In the genomic region with DNA sequence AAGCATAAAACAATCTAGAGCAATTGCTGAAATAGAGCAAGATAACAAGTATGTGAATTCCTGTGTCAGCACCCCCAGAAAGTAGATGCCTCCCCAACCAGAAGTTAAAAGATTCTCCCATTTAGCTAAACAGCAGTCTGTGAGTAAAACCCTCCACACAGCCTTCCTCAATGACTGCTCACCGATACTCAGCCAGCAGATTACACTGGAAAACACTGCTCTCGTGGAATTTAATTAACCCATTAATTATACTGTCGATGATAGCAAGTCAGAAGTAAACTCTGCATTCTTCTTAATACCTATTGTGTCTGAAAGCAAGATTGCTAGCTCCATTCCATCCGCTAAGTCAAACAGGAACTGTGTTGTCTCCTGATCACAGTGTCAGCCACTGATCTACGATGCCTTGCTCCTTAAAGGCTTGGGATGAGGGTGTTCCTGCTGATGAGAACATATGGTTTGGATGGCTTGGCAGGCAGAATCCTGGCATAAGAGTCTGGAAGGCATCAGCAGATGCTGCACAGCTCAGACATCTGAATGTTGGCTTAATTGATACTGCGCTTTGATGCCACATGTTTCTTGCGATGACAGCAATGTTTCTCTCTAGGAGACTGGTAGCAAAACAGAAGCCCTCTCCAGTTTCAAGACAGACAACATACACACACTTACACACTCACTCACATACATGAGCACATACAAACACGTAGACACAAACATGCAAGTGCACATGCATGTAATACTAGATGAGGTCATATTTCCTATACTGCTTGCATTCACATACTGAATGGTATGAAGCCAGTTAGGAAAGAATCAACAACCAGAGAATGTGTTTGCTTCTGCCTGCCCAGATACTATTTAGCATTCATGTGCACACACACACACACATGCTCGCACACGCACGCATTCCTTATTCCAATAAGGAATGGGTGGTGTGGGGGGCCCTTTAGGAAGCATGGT, we compare ENCODE assay signal across 12 mouse cellular contexts.
DNase-seq lines count a peak whose midpoint lies in the region; ATAC-seq lines count a peak whose summit lies in the region.
"Had no signal": no experiment of that assay in that cellular context is flagged by ENCODE, and none has a peak within 500 bp of the region (broad histone marks: within the 10 kb centered on the region; RNA-seq: fewer than 3 reads in every experiment).

No protein-coding gene starts in this region.

- no peaks in the 10 kb centered on the region for H3K27me3 ChIP-seq in hindbrain, embryonic 12.5 days
- no peaks in the 10 kb centered on the region for H3K27me3 ChIP-seq in hindbrain, embryonic 10.5 days (ENCODE audit: insufficient read depth, poor library complexity, severe bottlenecking)
- H3K27me3 ChIP-seq: embryonic facial prominence, embryonic 12.5 days had no signal

- no peaks in the 10 kb centered on the region for H3K9me3 ChIP-seq in hindbrain, embryonic 12.5 days (replicated peaks)
- no peaks in the 10 kb centered on the region for H3K9me3 ChIP-seq in hindbrain, embryonic 10.5 days
- H3K9me3 ChIP-seq: embryonic facial prominence, embryonic 12.5 days had no signal

- no peak overlapping the region for H3K9ac ChIP-seq in hindbrain, embryonic 12.5 days
- H3K9ac ChIP-seq: embryonic facial prominence, embryonic 12.5 days had no signal

- H3K4me2 ChIP-seq in hindbrain, embryonic 12.5 days (replicated peaks): no peak overlapping the region
- H3K4me2 ChIP-seq: embryonic facial prominence, embryonic 12.5 days had no signal

- peaks cover 8% of the 10 kb centered on the region for H3K4me1 ChIP-seq in hindbrain, embryonic 12.5 days
- no peaks in the 10 kb centered on the region for H3K4me1 ChIP-seq in hindbrain, embryonic 10.5 days (replicated peaks)
- H3K4me1 ChIP-seq: embryonic facial prominence, embryonic 12.5 days had no signal

- 74% methylated on average over 11 of the region's 11 CpGs for WGBS in hindbrain, embryonic 12.5 days
- WGBS in hindbrain, embryonic 10.5 days: 87% methylated on average over 11 of the region's 11 CpGs

- no peak for DNase-seq in hindbrain, embryonic 10.5 days (ENCODE audit: low spot score)
- peak; percentile 30 to 71 for DNase-seq in frontal cortex, postnatal 36 days (ENCODE audit: low spot score in 2 of 2)
- peak; percentile 23 to 62 for DNase-seq in left cerebral cortex, adult 9 months (ENCODE audit: low spot score in 2 of 2)
- peak; percentile 29 to 45 for DNase-seq in right cerebral cortex, adult 2 months (ENCODE audit: low spot score in 2 of 2)
- DNase-seq in ovary, adult 18-20 months (ENCODE audit: low spot score): no peak
- no peak for DNase-seq in natural killer cell, adult 2 months (ENCODE audit: low spot score in 2 of 2)
- no peak for DNase-seq in adrenal gland, adult 18-20 months (ENCODE audit: low spot score in 2 of 2)
- DNase-seq: heart, adult 18-20 months; lung, postnatal 36 days had no signal

- ATAC-seq in hindbrain, embryonic 12.5 days (ENCODE audit: low FRiP score): no peak
- ATAC-seq: inflammation-experienced regulatory T-cells, adult 6 months had no signal

- 0 out of 2 replicates have a peak overlapping the region, but pooled peaks have one; percentile 12 for H3K27ac ChIP-seq in hindbrain, embryonic 12.5 days
- H3K27ac ChIP-seq in hindbrain, embryonic 10.5 days: no peak overlapping the region
- H3K27ac ChIP-seq: embryonic facial prominence, embryonic 12.5 days had no signal

- no peak overlapping the region for H3K4me3 ChIP-seq in hindbrain, embryonic 12.5 days
- H3K4me3 ChIP-seq in hindbrain, embryonic 10.5 days: no peak overlapping the region
- H3K4me3 ChIP-seq: embryonic facial prominence, embryonic 12.5 days had no signal

- no peaks in the 10 kb centered on the region for H3K36me3 ChIP-seq in hindbrain, embryonic 12.5 days
- no peaks in the 10 kb centered on the region for H3K36me3 ChIP-seq in hindbrain, embryonic 10.5 days
- H3K36me3 ChIP-seq: embryonic facial prominence, embryonic 12.5 days had no signal

Comparison
In these comparisons a context has a peak if more than half of its experiments do, and no peak if none do; other contexts are left out.
1. DNase-seq: peak in frontal cortex, postnatal 36 days (2 of 2), left cerebral cortex, adult 9 months (2 of 2) and right cerebral cortex, adult 2 months (2 of 2); none in hindbrain, embryonic 10.5 days (single experiment), ovary, adult 18-20 months (single experiment), natural killer cell, adult 2 months (0 of 2) and adrenal gland, adult 18-20 months (0 of 2).